Mouse (Mus musculus) embryo, embryonic 11 days (tissue): ENCODE measurements around the gene Rnf157.

Source experiments
- DNase-seq: peaks from one replicate; pipeline ENCODE4 v3.0.0-alpha.2; 2015

The Rnf157 gene

DNA sequence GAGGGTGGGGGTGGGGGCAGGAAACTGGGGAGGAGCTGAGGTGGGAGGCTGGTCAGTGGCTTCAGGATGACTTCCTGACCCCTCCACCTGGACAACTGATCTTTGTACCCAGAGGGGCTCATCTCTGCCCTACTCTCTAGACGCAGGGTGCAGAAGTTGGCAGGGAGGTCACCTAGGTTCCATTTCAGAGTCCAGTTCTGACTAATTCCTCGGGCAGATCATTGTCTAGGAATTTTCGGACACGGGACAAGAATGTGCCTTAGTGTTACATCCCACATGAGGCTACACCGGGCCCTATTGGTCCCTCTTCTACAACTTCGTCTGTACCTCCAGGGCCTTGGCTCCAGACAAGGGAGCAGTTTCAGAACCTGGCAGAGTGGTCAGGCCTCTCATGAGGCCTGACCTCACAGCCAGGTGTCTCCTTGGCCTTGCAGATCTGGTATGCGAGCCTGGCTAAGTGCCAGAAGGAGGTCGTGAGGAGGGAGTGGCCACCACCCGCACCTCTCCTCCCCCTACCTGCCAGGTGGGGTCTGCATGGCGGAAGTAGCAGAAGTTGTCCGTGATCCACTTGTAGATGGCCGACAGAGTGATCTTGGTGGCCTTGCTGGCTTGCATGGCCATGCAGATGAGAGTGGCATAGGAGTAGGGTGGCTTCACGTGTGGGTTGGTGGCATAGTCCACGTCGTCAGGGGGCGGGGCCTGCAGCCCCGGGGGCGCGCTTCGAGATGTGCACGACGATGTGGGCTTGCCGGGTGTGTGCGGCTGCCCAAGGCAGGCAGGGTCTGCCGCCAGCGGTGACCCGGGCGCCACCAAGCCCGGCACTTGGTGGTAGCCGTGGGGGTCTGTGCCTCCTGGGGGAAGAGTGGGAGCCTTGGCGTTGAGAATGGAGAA is 79.1 kb downstream of the Rnf157 start:
- DNase-seq: no peak

- DNase-seq: no peak
Observed at GRCm38 (mm10) chr11:116332983-116333270, 79.9 kb downstream of the Rnf157 start.

- DNase-seq: peak; percentile 66
Observed at GRCm38 (mm10) chr11:116332232-116332982, 80.4 kb downstream of the Rnf157 start.

- no peak for DNase-seq
Observed at GRCm38 (mm10) chr11:116330211-116330518, 82.7 kb downstream of the Rnf157 start.

GRCm38 (mm10) chr11:116329314-116330210 is 83.3 kb downstream of the Rnf157 start:
- peak; percentile 46 for DNase-seq

GRCm38 (mm10) chr11:116326963-116327603 is 85.7 kb downstream of the Rnf157 start:
- DNase-seq: no peak

DNA sequence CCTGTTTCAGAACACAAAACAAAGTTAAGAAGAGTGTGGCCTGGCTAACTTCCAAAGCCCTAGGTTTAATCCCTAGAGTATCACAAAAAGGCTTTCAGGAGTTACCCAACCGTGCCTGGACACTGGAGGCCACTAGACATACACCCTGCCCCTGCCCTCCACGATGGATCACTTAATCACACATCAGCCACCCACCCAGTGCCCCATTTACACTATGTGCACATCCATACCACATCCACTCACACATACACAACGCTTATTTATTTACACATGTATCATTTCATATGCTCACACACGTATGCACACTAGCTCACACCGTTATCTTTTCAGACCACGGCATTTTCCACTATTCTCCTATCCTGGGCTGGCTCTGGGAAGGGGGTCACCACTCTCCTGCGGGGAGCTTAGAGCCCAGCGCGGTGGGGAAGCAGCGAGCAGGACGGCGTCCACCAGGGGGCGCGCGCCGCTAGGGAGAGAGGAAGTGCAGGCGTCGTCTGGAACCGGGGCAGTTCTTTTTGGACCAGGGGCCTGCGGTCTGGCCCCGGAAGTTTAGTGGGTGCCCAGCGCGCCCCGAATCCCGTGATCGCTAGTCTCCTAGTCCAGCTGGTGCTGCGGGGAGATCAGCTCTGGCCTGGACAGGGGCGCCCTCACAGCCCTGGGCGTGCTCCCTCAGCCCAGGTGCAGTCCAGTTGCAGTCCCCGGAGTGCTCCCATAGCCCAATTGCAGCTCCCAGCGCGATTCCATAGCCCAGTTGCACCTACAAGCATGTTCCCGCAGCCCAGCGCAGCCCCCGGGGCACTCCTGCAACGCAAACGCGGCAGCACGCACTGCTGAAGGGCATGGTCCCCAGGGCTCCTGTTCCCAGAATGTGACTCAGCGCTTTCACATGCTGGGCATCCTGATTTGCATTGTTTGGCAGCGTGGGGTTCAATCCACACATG is 93.8 kb downstream of the Rnf157 start:
- DNase-seq: peak; percentile 90

- peak; percentile 47 for DNase-seq
Observed at GRCm38 (mm10) chr11:116312359-116312758, 100.5 kb downstream of the Rnf157 start.

- no peak for DNase-seq
Observed at GRCm38 (mm10) chr11:116311169-116311568, 101.7 kb downstream of the Rnf157 start.

DNA sequence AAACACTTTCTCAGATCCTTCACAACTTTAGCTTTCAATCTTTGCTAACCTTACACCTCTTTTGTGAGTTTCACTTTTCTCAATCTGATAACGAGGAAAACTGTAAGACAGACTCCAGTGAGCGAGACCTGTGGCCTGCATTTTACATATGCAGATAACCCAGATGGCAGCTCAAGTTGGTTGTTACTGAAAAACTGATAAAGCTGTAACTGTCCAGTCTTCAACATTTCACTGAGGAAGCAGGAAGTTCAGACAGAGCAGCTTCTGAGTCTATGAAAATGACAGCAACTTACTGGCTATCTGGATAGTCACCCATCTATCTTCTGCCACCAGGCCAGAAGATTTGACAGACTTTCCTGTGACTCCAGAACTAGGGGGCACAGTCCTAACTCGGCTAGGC is 103.2 kb downstream of the Rnf157 start:
- no peak for DNase-seq

DNA sequence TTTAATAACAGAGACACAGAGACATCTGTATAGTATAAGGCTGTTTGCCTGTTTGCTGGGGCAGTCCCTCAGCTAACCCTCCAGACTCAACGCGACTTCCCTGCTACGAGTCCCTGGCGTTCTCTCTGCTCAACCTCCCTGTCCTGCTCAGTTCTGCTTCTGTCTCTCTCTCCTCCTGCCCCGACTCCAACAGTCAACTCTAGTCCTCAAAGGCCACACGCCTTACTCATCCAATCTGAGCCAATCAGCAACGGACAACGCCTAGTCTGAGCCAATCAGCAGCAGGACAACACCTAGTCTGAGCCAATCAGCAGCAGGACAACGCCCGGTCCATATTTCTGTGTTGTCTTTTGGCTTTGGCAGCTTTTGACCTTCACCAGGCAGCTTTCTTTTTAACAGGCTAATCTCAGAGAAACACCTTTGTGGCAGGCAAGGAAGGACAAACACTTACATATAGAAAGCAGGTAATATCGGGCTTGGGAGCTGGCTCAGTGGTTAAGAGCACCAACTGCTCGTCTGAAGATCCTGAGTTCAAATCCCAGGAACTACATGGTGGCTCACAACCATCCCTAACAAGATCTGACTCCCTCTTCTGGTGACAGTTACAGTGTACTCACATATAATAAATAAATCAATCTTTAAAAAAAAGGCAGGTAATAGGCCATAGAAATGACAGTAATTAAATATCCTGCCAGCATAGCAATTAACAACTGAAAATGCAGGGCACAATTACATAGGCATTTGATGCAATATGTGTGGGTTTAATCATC is 104.9 kb downstream of the Rnf157 start:
- no peak for DNase-seq

DNA sequence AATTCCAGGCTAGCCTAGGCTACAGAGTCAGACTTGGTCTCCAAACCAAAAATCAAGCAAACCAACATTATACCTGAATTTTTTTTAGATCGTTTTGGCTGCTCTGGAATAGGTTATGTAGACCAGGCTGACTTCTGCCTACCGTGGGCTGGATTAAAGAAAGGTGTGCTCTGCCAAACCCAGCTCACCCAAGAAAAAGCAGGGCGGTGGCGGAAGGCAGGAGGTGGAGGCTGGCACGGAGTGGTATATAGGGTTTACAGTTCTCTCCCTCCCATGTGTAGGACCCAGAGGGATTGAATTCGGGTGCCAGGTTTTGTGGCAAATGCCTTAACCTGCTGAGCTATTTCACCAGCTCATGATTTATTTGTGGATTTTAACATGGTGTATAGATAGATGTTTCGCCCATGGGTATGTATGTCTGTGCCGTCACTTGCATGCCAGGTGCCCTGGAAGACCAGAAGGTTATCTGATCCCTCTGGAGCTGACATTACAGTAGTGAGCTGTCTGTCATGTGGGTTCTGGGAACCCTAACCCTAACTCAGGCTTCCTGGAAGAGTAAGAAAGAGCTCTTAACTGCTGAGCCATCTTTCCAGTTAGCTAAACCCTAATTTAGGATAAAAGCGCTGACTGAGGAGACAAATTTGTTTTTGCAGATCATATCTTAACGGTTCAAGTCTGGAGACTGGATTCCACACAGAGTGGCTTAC is 105.7 kb downstream of the Rnf157 start, which contains the start of gene Exoc7:
TSS of gene Exoc7 (minus strand) at position 215 of the 707 bp plus-strand sequence.
- DNase-seq: no peak

- peak; percentile 97 for DNase-seq
Observed at GRCm38 (mm10) chr11:116306126-116306982, 106.5 kb downstream of the Rnf157 start.

- no peak for DNase-seq
Observed at GRCm38 (mm10) chr11:116305423-116305822, 107.4 kb downstream of the Rnf157 start.

DNA sequence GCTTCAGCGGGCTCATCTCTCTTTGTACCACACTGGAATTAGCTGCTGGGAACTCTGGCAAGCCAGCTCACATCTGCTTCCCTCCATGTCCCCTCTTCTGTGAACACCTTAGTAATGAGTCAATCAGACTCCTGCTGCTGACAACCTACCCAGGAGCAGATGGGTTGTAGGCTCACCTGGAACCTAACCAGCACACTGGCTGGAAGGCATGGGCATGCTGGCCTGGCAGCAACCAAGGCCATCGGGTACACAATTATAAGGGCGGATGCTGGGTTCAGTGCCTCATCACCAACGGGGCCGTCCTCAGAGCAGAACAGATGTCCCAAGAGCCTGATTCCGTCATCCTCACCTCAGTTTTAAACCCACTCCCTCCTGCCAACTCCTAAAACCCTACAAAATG is 114.2 kb downstream of the Rnf157 start:
- no peak for DNase-seq

DNA sequence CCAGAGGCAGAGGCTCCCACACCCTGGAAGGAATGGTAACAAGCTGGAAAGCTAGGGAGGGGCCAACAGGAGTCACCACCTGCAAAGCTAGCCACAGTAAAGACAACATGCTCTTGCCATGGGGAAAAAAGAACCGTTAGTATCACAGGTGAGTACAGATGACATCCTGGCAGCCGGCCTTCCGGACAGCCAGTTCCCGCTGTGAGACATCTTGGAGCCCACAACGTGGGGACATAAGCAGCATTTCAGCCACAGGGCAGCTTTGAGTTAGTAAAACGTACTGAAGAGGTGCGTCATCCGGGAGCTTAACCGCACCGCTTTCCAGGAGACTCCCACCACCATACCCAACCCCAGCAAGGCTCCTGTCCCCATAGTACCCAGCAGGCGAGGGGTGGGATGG is 114.6 kb downstream of the Rnf157 start:
- no peak for DNase-seq

GRCm38 (mm10) chr11:116297017-116297416 is 115.8 kb downstream of the Rnf157 start:
- no peak for DNase-seq

- DNase-seq: no peak
Observed at GRCm38 (mm10) chr11:116296191-116296734, 116.6 kb downstream of the Rnf157 start.

- DNase-seq: peak; percentile 82
Observed at GRCm38 (mm10) chr11:116294319-116294718, 118.5 kb downstream of the Rnf157 start.
